Mouse (Mus musculus): ENCODE results near the gene Cacnb2. TPM values are rescaled to one million over a fixed set of nuclear protein-coding genes. Genes with fewer than 3 reads are reported as not detected.

Gene Cacnb2
- polyA plus RNA-seq, 1 experiment = 12.5 TPM

- DNase-seq (ENCODE audit: low read depth) = peak; percentile 38
- TF ChIP-seq CTCF (IDR thresholded peaks at IDR 0.05; ENCODE audit: borderline replicate concordance, extremely low read depth, insufficient read depth, insufficient read length) (no peak), POLR2A (IDR thresholded peaks at IDR 0.05; ENCODE audit: borderline replicate concordance, extremely low read depth, insufficient read depth, insufficient read length, poor library complexity, severe bottlenecking) (no peak)
These were observed 270.2 kb downstream of the Cacnb2 start for GRCm38 (mm10) chr2:14873116-14873515.

GRCm38 (mm10) chr2:14873701-14874181 lies 270.9 kb downstream of the Cacnb2 start:
- TF ChIP-seq CTCF (IDR thresholded peaks at IDR 0.05; ENCODE audit: borderline replicate concordance, extremely low read depth, insufficient read depth, insufficient read length) (no peak), POLR2A (IDR thresholded peaks at IDR 0.05; ENCODE audit: borderline replicate concordance, extremely low read depth, insufficient read depth, insufficient read length, poor library complexity, severe bottlenecking) (no peak)
- peak; percentile 55 for DNase-seq (ENCODE audit: low read depth)

DNA sequence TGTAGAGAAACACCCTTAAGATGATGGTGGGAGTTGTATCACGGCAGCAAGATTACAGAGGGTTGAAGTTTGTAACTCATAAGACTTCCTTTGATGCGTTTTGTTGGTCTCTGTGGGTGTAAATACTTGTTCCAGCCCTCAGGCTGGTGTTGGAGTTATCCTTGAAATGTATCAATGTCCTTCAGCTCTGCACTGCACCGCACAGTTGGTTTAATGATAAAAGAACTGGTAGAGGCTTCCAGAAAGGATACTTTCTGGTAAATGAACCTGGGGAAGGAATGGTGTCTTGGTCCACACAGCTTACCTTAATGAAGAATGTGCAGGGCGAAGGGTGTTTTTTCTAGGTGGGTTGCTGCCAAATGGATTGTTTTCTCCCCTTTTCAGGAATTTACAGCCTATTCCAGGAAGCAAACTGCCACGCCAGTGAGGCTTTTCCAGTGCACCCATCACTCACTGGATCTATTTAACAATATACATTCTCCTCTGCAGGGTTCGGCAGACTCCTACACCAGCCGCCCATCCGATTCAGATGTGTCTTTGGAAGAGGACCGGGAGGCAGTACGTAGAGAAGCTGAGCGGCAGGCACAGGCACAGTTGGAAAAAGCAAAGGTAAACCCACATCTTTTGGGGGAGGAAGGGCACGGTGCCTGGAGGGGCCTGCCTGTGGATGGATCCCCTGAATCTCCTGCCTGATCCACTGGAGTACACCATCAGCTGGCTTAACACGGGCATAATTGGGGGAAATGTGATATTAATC lies 271.6 kb downstream of the Cacnb2 start:
- DNase-seq (ENCODE audit: low read depth) = peak; percentile 19

DNA sequence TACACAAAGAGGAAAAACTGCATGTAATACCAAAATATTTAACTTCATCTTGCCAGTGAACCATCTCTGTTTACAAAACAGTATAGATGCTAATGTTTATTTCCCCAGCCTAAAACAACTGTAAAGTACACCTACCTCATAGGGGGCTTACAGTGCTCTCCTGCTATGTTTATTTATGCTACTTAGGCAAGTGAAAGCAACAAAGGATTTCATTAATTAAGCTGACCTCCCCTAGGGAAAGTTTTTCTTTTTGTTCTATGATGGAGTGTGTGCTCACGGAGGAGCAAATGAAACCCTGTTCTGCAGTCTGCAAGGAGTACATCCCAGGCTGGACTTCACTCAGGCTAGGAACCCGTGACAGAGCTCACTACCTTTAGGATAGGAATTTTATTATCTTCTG lies 272.2 kb downstream of the Cacnb2 start:
- TF ChIP-seq POLR2A (IDR thresholded peaks at IDR 0.05; ENCODE audit: borderline replicate concordance, extremely low read depth, insufficient read depth, insufficient read length, poor library complexity, severe bottlenecking) (no peak), CTCF (IDR thresholded peaks at IDR 0.05; ENCODE audit: borderline replicate concordance, extremely low read depth, insufficient read depth, insufficient read length) (no peak)
- peak; percentile 22 for DNase-seq (ENCODE audit: low read depth)

More for the DNA sequence above, 271.6 kb downstream of the Cacnb2 start:
- no peak for TF ChIP-seq CTCF (IDR thresholded peaks at IDR 0.05; ENCODE audit: borderline replicate concordance, extremely low read depth, insufficient read depth, insufficient read length)
- no peak for TF ChIP-seq POLR2A (IDR thresholded peaks at IDR 0.05; ENCODE audit: borderline replicate concordance, extremely low read depth, insufficient read depth, insufficient read length, poor library complexity, severe bottlenecking)

GRCm38 (mm10) chr2:14875616-14876015 lies 272.7 kb downstream of the Cacnb2 start:
- TF ChIP-seq CTCF (IDR thresholded peaks at IDR 0.05; ENCODE audit: borderline replicate concordance, extremely low read depth, insufficient read depth, insufficient read length) = no peak
- TF ChIP-seq POLR2A (IDR thresholded peaks at IDR 0.05; ENCODE audit: borderline replicate concordance, extremely low read depth, insufficient read depth, insufficient read length, poor library complexity, severe bottlenecking) = no peak
- DNase-seq (ENCODE audit: low read depth) = peak; percentile 68

- TF ChIP-seq POLR2A (IDR thresholded peaks at IDR 0.05; ENCODE audit: borderline replicate concordance, extremely low read depth, insufficient read depth, insufficient read length, poor library complexity, severe bottlenecking) = no peak
- TF ChIP-seq CTCF (IDR thresholded peaks at IDR 0.05; ENCODE audit: borderline replicate concordance, extremely low read depth, insufficient read depth, insufficient read length) = no peak
- DNase-seq (ENCODE audit: low read depth) = no peak
These were observed 276.1 kb downstream of the Cacnb2 start for GRCm38 (mm10) chr2:14878953-14879352.

- TF ChIP-seq CTCF (IDR thresholded peaks at IDR 0.05; ENCODE audit: borderline replicate concordance, extremely low read depth, insufficient read depth, insufficient read length) (no peak), POLR2A (IDR thresholded peaks at IDR 0.05; ENCODE audit: borderline replicate concordance, extremely low read depth, insufficient read depth, insufficient read length, poor library complexity, severe bottlenecking) (no peak)
These were observed 280.6 kb downstream of the Cacnb2 start for GRCm38 (mm10) chr2:14883460-14883859.

DNA sequence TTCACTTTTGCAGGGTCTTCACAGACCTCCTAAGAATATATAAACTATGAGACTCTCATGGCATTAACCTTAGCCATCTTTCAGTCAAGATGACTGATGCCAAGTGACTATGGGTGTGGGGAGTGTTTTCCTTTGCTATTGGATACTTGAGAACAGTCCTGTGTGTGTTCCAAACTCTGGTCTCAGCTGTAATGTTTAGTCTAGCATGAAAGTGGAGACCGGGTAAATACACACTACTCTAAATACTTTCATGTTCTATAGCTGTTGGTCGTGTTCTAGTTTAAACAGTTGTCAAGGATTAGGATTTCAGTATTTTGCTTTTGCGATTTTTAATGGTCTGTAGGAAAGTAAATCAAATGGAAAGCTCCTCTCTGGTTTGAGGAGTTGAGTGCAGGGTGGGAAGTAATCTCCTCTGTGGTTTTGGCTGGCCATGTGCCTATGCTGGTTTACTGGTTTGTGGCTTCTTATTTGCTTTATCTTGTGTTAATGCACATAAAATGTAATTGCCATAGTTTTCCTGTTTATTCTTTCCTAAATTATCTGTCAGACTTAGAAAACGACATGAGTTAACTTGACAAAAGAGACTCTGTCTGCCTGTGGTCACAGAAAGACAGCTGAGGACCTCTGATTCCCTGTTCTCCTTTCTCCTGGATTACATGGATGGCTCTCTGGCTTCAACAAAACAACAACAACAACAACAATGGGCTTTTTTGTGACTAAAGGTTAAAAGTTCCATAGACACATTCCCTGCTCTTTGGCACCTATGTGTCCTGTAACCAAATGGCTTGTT lies 285.7 kb downstream of the Cacnb2 start:
- DNase-seq (ENCODE audit: low read depth) = no peak
- TF ChIP-seq POLR2A (IDR thresholded peaks at IDR 0.05; ENCODE audit: borderline replicate concordance, extremely low read depth, insufficient read depth, insufficient read length, poor library complexity, severe bottlenecking) (no peak), CTCF (IDR thresholded peaks at IDR 0.05; ENCODE audit: borderline replicate concordance, extremely low read depth, insufficient read depth, insufficient read length) (no peak)

More at GRCm38 (mm10) chr2:14883460-14883859, 280.6 kb downstream of the Cacnb2 start:
- DNase-seq (ENCODE audit: low read depth) = no peak

GRCm38 (mm10) chr2:14903837-14904236 lies 300.9 kb downstream of the Cacnb2 start:
- no peak for TF ChIP-seq POLR2A (IDR thresholded peaks at IDR 0.05; ENCODE audit: borderline replicate concordance, extremely low read depth, insufficient read depth, insufficient read length, poor library complexity, severe bottlenecking)
- TF ChIP-seq CTCF (IDR thresholded peaks at IDR 0.05; ENCODE audit: borderline replicate concordance, extremely low read depth, insufficient read depth, insufficient read length) = no peak
- DNase-seq (ENCODE audit: low read depth) = peak; percentile 27

DNA sequence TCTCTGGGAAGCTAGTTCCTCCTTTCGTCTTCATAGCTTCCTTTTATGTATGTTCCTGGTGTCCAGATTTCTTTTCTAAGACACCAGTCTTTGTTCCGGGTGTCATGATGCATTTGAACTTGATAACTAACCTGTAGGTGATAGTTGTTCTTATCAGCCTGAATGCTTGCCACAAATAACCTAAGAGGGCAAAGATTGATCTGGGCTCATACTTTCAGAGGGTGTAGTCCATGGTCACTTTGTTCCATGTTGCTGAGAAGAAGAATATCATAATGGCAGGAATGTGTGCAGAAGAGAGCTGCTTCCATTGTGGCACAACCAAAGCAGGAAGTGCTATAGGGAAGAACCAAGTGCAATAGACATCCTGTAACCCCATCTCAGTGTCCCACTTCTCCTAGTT lies 302.0 kb downstream of the Cacnb2 start:
- TF ChIP-seq POLR2A (IDR thresholded peaks at IDR 0.05; ENCODE audit: borderline replicate concordance, extremely low read depth, insufficient read depth, insufficient read length, poor library complexity, severe bottlenecking) (no peak), CTCF (IDR thresholded peaks at IDR 0.05; ENCODE audit: borderline replicate concordance, extremely low read depth, insufficient read depth, insufficient read length) (no peak)

More for the DNA sequence above, 302.0 kb downstream of the Cacnb2 start:
- DNase-seq (ENCODE audit: low read depth) = no peak
